Mouse (Mus musculus): Measurements from ENCODE around the gene Nol9.

The Nol9 gene

GRCm38 (mm10) chr4:152044609-152045008, 5.5 kb downstream of the Nol9 start:
- in situ Hi-C loops (cut with MboI, MseI) = no loop called here

GRCm38 (mm10) chr4:152062390-152063110, 23.4 kb downstream of the Nol9 start:
- in situ Hi-C loops (cut with MboI, MseI) = loop anchor here (25.0 kb wide), 1 partner anchor 825 kb away; no protein-coding TSS in a partner anchor

- in situ Hi-C loops (cut with MboI, MseI) = loop anchor here (25.0 kb wide), 1 partner anchor 820 kb away; no protein-coding TSS in a partner anchor
These were observed 28.2 kb downstream of the Nol9 start for GRCm38 (mm10) chr4:152067280-152067679.

DNA sequence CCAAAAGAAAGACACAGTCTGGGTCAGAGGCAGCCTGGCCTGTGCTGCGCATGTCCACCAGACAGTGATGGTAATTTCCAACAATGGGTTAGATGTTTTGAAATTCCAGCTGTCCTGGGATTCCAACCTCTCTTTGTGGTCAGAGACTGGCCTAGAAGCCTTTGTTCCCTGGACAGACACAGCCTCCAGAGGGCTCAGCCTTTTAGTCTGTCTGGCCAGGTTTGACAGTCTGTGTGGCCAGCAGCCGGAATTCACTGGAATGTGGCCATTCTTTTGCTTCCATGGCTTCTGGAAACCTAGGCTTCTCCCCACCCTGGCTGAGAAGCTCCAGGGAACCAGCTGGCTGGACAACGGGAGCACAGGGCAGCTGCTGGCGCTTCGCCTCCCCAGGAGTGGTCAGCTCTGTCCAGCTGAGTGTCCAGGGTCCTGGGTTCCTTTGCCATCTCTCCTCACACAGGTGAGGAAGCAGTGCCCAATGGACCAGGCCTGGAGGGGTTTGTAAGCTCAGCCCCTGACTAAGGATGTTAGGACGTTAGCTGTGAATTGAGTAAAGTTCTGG, 29.1 kb downstream of the Nol9 start:
- in situ Hi-C loops (cut with MboI, MseI) = loop anchor here (25.0 kb wide), 1 partner anchor 819 kb away; no protein-coding TSS in a partner anchor

GRCm38 (mm10) chr4:152069245-152069644, 30.1 kb downstream of the Nol9 start:
- in situ Hi-C loops (cut with MboI, MseI) = loop anchor here (25.0 kb wide), 1 partner anchor 818 kb away; no protein-coding TSS in a partner anchor

DNA sequence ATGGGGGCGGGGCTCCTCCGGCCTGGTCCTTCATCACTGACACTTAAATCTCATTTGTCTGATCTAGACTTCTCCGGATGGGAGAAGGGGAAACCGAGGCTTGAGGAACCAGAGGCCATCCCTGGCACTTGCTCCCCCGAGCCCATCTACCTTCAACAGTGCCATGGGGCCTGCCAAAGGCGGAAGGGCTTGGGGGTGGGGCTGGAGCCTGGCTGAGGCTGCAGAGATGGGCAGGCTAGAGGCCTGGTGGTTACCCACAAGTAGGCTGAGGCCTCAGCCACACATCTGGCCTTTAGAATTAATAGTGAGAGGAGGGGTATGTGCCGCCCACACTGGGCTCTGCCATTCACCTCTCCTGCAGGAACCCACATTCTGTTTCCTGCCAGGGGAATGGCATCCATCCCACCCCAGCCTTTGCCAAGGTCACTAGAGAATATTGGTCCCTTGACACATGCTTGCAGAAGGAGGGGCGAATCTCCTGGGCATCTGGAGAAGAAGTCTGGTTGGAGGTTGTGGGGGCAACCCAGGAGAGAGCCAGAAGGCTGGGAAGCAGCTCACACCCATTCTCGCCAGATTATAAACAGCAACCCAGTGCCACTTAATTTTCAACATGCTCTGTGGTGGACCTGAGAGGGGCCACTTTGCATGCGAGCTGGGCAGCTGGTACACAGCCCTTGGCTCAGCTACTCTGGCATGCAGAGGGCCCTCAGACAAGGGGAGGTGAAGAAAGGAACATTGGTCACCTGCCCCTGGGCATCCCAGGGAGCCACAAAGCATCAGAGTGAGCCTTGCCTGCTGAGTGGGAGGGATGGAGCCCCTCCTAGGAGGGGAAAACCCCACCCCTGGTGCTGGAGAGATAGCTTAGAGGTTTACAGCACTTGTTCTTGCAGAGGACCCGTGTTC, 31.6 kb downstream of the Nol9 start:
- in situ Hi-C loops (cut with MboI, MseI) = loop anchor here (25.0 kb wide), 1 partner anchor 817 kb away; no protein-coding TSS in a partner anchor

DNA sequence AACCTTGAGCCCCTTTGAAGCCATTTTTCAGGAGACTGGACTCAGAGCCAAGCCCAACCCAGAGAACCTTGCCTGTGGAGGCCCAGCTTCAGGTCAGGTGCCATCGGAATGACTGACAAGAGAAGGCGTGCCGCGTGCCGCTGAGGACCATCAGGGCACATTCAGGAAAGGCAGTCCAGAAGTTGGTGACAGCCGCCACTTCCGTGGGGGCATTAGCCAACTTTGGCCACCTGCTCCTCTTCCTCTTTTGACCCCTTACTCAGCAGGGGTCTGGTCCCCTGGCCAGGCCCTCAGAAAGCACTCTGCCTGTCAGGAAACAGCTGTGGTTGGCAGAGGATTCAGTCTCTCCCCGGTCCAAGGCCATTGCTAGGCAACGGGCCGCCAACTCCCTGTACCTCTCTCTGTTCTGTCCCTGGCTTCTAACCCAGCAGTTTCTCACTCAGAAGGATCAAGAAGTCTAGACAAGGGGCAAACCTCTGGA, 33.0 kb downstream of the Nol9 start, which contains the start of gene Plekhg5:
Plekhg5 (plus strand) TSS at position 378 of the 481 bp plus-strand sequence.
- in situ Hi-C loops (cut with MboI, MseI) = loop anchor here (25.0 kb wide), 1 partner anchor 815 kb away; no protein-coding TSS in a partner anchor

DNA sequence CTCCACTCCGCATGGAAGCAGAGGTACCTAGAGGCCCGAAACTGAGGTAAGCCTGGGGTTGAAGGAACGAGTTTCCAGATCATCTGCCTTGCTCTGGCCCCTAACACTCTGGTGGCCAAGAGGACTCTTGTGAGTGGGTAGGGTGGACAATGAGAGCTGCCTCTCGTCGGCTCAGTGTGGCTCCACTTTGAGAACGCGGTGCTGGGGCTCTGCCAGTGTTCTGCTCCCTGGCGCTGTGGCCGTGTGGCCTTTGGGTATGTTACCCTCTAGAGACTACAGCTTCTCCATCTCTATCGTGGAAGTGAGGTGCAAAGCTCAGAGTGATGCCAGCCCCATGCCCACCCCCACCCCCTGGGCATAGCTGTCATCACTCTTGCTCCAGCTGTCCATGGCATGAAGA, 33.5 kb downstream of the Nol9 start:
- in situ Hi-C loops (cut with MboI, MseI) = loop anchor here (25.0 kb wide), 1 partner anchor 815 kb away; no protein-coding TSS in a partner anchor

DNA sequence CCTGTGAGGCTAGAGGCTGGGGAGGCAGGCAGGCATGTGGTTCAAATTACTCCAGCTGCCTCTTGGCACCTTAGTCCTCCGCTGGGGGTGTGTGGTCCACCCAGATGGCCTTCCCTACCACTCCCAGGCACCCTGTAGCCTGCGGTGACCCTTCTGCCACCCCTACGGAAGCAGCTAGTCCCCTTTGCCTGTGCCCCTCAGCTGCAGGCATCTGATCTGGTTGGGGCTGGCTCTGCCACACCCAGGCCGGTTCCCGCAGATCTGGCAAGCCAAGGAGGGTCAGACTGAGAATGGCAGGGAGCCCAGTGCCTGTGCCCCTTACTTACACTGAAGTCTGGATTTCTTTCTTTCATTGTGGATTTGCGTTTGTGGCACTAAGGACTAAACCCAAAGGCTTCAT, 34.6 kb downstream of the Nol9 start:
- in situ Hi-C loops (cut with MboI, MseI) = loop anchor here (25.0 kb wide), 1 partner anchor 814 kb away; no protein-coding TSS in a partner anchor

DNA sequence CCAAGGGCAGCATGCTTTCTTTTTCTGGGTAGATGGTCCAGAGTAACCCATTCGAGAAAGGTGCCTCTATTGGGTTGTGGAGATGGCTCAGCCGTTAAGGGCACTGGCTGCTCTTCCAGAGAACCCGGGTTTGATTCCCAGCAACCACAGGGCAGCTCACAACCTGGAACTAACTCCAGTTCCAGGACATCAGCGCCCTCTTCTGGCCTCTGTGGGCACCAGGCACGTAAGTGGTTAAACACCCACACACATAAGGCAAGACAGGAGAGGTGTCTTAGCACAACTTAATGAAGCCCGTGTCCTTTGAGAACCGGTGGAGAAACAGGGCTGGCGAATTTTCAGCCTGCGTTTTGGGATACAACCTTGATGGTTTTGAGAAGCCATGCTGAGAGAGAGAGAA, 35.4 kb downstream of the Nol9 start:
- in situ Hi-C loops (cut with MboI, MseI) = loop anchor here (25.0 kb wide), 1 partner anchor 813 kb away; no protein-coding TSS in a partner anchor

GRCm38 (mm10) chr4:152077191-152077590, 38.1 kb downstream of the Nol9 start:
- in situ Hi-C loops (cut with MboI, MseI) = no loop called here

DNA sequence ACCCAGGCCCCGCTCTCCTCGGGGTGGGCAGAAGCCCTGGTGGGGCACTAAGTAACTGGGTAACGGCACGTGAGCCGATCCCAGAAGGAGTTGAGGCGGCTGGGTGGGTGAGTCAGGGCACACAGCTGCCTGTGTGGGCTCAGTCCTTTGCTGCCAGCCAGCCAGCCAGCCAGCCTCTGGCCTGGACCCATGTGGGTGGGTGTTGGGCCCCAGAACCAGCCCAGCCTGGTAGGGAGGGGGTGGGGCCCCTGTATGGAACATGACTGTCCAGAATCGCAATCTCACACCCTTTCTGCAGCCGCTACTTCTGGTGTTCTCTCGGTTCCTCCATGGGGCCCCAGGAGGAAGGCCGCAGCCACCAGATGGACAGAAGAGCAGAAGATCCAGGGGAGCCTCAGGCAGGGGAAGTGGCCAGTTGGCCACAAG, 39.0 kb downstream of the Nol9 start:
- in situ Hi-C loops (cut with MboI, MseI) = no loop called here

- in situ Hi-C loops (cut with MboI, MseI) = no loop called here
These were observed 40.1 kb downstream of the Nol9 start for GRCm38 (mm10) chr4:152079261-152079660.

DNA sequence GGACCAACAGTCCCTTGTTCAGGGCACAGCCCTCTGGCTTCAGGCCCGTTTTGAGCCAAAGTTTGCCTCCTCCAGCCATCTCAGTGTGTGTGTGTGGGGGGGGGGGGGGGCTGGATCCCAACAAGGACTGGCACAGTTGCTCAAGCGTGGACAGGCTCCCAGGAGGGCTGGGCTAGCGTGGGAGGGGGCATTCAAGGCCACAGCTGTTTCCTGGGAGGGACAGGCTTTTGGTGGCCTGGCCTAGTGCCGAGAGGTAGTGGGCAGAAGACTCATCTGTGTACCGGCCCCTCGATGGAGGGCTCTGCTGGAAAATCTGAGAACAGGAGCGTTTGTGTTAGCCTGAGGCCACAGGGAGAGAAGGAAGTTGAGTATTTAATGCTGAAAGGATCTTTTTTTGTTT, 40.8 kb downstream of the Nol9 start:
- in situ Hi-C loops (cut with MboI, MseI) = no loop called here

DNA sequence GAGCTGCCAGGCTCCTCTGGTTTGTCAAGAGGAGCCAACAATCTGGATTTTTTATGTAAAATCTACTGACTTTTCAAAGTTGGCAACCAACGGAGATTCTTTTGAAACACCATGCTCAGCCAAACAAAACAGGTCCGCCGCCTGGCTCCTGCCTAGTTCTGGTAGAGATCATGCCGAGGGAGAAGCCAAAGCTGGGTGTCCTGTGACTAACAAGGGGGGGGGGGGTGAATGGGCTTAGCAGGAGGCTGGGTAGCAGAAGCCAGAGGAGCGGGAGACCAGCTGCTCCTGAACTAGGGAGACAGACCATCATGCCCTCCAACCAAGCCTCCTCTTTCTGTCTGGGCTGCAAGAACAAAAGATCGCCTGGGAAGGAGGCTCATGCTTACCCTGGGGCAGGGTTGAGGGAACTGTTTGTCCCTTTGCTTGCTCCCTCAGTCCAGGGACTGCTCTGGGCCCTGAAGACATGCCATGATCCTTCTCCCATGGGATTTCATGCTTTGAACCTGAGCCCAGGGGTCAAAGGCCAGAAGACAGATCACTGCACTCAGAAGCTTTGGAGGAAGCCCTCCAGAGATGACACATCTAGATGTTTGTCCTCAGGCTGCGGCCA, 44.6 kb downstream of the Nol9 start:
- in situ Hi-C loops (cut with MboI, MseI) = no loop called here

DNA sequence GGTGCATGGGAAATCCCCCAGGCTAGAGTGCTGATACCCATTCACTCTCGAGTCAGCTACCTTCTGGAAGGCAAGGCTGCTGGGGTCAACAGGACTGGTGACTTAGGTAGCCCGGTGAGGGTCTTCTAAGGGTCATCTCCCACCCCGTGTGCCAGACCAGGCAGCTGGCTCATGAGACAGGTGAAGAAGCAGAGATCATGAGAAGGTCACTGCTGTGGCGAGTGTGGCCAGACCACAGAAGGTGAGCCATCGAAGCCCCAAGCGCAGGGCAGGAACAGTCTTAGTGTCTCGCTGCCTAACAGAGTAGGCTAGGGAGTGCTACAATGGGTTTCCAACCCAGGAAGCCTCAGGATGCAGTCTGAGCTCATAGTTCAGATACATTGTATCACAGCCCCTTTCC, 45.5 kb downstream of the Nol9 start:
- in situ Hi-C loops (cut with MboI, MseI) = no loop called here

GRCm38 (mm10) chr4:152086505-152087210, 47.5 kb downstream of the Nol9 start:
- in situ Hi-C loops (cut with MboI, MseI) = no loop called here

- in situ Hi-C loops (cut with MboI, MseI) = no loop called here
These were observed 48.3 kb downstream of the Nol9 start for GRCm38 (mm10) chr4:152087211-152088081.

DNA sequence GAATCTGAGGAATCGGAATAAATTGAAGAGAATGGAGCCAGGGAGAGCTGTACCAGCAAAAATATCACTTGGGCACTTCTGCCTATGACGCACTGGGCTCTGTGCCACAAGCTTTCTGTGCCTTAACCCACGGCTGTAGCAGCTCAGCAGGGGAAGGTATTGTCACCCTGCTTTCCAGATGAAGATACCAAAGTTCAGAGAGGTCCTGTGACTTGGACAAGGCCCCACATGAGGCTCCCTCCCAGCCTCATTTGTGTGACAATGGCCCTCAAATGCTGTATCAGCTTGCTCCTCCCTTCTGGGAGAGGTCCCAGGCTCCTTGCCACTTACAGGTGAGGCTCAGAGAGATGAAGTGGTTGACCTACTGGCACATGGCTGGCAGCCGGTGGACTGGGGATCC, 49.0 kb downstream of the Nol9 start:
- in situ Hi-C loops (cut with MboI, MseI) = no loop called here

All from T-helper 2 cell (primary cell).